Mouse (Mus musculus): Measurements from ENCODE around the gene Nrbf2. TPM values are rescaled to one million over a fixed set of nuclear protein-coding genes. Genes with fewer than 3 reads are reported as not detected.
A peak's percentile ranks its signal among the peaks of the same experiment; 100 is the strongest.

The Nrbf2 gene
- polyA plus RNA-seq, 1 experiment from 2014 or later = 12.2 TPM

DNA sequence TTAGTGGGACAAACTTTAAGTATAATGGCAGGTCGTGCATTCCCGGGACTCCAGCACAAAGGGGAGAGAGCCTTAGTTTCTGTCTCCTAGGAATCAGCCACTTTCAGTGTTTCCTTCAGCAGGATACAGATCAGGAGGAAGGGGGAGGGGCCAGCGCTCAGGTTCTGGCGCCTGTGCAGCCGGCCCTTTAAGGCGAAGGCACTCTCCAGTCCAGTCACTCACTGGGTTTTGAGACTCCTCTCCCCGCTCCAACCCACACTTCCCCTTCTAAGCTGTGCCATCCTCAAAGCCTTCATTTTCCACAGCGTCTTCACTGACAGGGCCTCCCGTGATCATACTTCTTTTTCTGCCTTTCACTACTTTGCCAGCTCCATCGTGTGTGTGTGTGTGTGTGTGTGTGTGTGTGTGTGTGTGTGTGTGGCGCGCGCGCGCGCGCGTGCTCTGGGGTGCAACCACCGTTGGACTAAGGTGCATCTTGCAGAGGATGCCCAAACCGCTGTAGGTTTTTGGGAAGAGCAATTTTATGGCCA, 32.9 kb upstream of the Nrbf2 start:
- 4% methylated on average over 20 of the region's 20 CpGs for WGBS (ENCODE audit: insufficient replicate concordance)
- no peaks in the 10 kb centered on the region for H3K9me3 ChIP-seq (replicated peaks; ENCODE audit: control insufficient read depth, low read length)
- H3K36me3 ChIP-seq (ENCODE audit: control insufficient read depth, insufficient read depth) = no peaks in the 10 kb centered on the region
- H3K27ac ChIP-seq (ENCODE audit: low read length) = no peak overlapping the region
- H3K4me2 ChIP-seq (ENCODE audit: low read depth, low read length) = peak overlapping the region; percentile 24
- peaks cover 4% of the 10 kb centered on the region; the same call in 1 of the 2 replicates for H3K27me3 ChIP-seq (ENCODE audit: control insufficient read depth, insufficient read depth, low read depth, low read length)
- no peaks in the 10 kb centered on the region; the same call in 1 of the 2 replicates for H3K4me1 ChIP-seq (ENCODE audit: control insufficient read depth, low read depth, low read length)
- no peak for ATAC-seq (ENCODE audit: low read depth)
- H3K9ac ChIP-seq (ENCODE audit: low read depth, low read length) = no peak overlapping the region
- no peak overlapping the region for H3K4me3 ChIP-seq (ENCODE audit: low read depth, low read length)

DNA sequence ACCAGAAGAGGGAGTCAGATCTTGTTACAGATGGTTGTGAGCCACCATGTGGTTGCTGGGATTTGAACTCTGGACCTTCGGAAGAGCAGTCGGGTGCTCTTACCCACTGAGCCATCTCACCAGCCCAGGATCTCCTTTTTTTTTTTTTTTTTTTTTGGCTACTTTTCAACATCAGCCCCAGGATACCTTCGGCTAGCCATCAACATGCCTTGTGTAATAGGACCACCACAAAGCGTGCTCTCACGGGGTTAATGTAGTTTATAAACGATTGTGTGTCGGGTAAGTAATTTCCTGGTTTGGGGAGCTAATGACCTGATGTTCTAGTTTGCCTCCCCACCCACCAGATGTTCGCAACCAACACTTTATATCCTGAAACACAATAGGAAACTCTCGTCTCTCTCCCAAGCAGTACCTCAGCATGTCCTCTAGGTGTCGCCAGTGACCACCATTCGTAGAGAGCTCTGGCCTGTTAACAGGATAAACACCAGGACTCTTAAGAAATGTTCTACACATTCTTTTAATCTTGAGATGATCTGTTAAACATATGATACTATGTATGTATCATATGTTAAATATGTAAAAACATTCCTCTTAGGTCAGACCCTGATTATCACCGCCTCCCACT, 29.8 kb upstream of the Nrbf2 start:
- 20% methylated on average over 12 of the region's 12 CpGs for WGBS (ENCODE audit: insufficient replicate concordance)
- no peaks in the 10 kb centered on the region; the same call in 1 of the 2 replicates for H3K4me1 ChIP-seq (ENCODE audit: control insufficient read depth, low read depth, low read length)

DNA sequence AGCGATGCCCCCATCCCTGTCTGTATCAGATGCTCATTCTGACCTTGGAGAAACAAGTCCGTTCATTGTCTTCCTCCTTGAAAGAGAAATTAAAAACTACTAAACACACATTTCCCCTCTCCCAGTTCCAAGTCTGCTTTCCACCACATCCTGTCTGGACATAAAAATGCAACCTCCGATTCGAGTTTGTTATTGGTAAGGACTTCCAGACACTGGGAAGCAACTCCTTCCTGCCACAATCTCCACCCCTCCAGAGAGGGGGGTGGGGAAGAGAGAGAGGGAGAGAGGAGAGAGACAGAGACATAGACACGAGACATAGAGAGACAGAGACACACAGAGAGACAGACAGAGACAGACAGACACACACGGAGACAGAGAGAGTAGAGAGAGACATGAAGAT, 27.4 kb upstream of the Nrbf2 start:
- Histone ChIP-seq H3K27me3 (ENCODE audit: control insufficient read depth, insufficient read depth, low read depth, low read length) (no peaks in the 10 kb centered on the region), H3K27ac (ENCODE audit: low read length) (no peak overlapping the region), H3K4me2 (ENCODE audit: low read depth, low read length) (no peak overlapping the region), H3K9ac (ENCODE audit: low read depth, low read length) (no peak overlapping the region), H3K36me3 (ENCODE audit: control insufficient read depth, insufficient read depth) (no peaks in the 10 kb centered on the region), H3K4me1 (ENCODE audit: control insufficient read depth, low read depth, low read length) (no peaks in the 10 kb centered on the region), H3K9me3 (replicated peaks; ENCODE audit: control insufficient read depth, low read length) (no peaks in the 10 kb centered on the region), H3K4me3 (ENCODE audit: low read depth, low read length) (no peak overlapping the region)
- ATAC-seq (ENCODE audit: low read depth) = no peak
- 51% methylated on average over 6 of the region's 6 CpGs for WGBS (ENCODE audit: insufficient replicate concordance)

More for the DNA sequence above, 29.8 kb upstream of the Nrbf2 start:
- Histone ChIP-seq H3K9me3 (replicated peaks; ENCODE audit: control insufficient read depth, low read length) (no peaks in the 10 kb centered on the region), H3K36me3 (ENCODE audit: control insufficient read depth, insufficient read depth) (no peaks in the 10 kb centered on the region), H3K4me2 (ENCODE audit: low read depth, low read length) (no peak overlapping the region), H3K27ac (ENCODE audit: low read length) (no peak overlapping the region), H3K4me3 (ENCODE audit: low read depth, low read length) (no peak overlapping the region), H3K27me3 (ENCODE audit: control insufficient read depth, insufficient read depth, low read depth, low read length) (peaks cover 4% of the 10 kb centered on the region; the same call in 1 of the 2 replicates), H3K9ac (ENCODE audit: low read depth, low read length) (no peak overlapping the region)
- no peak for ATAC-seq (ENCODE audit: low read depth)

DNA sequence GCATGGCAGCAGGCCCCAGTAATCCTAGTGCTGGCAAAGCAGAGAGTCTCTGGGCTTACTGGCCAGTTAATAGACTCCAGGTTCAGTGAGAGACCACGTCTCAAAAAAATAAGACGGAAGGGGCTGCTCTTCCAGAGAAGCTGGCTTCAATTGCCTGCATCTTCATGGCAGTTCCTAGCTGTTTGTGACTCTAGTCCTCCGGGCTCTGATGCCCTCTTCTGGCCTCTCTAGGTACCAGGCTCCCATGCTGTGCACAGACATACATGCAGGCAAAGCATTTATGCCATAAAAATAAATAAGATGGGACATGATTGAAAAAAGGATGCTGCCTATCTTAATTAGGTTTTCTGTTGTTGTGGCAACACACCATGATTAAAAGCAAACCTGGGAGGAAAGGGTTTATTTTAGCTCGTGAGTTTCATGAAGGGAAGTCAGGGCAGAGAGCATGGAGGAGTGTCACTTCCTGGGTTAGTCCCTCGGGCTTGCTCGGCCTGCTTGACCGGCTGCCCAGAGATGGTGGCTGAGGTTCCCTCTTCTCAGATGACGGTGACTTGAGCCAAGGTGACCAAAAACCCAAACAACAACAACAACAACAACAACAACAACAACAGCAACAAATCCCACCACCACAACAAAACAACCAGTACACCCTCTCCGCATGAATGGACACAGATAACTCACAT, 26.3 kb upstream of the Nrbf2 start:
- WGBS (ENCODE audit: insufficient replicate concordance) = 13% methylated on average over 9 of the region's 9 CpGs
- Histone ChIP-seq H3K27ac (ENCODE audit: low read length) (no peak overlapping the region), H3K9me3 (replicated peaks; ENCODE audit: control insufficient read depth, low read length) (no peaks in the 10 kb centered on the region), H3K4me3 (ENCODE audit: low read depth, low read length) (no peak overlapping the region), H3K27me3 (ENCODE audit: control insufficient read depth, insufficient read depth, low read depth, low read length) (no peaks in the 10 kb centered on the region), H3K36me3 (ENCODE audit: control insufficient read depth, insufficient read depth) (no peaks in the 10 kb centered on the region), H3K4me1 (ENCODE audit: control insufficient read depth, low read depth, low read length) (no peaks in the 10 kb centered on the region), H3K4me2 (ENCODE audit: low read depth, low read length) (no peak overlapping the region), H3K9ac (ENCODE audit: low read depth, low read length) (no peak overlapping the region)
- ATAC-seq (ENCODE audit: low read depth) = no peak

DNA sequence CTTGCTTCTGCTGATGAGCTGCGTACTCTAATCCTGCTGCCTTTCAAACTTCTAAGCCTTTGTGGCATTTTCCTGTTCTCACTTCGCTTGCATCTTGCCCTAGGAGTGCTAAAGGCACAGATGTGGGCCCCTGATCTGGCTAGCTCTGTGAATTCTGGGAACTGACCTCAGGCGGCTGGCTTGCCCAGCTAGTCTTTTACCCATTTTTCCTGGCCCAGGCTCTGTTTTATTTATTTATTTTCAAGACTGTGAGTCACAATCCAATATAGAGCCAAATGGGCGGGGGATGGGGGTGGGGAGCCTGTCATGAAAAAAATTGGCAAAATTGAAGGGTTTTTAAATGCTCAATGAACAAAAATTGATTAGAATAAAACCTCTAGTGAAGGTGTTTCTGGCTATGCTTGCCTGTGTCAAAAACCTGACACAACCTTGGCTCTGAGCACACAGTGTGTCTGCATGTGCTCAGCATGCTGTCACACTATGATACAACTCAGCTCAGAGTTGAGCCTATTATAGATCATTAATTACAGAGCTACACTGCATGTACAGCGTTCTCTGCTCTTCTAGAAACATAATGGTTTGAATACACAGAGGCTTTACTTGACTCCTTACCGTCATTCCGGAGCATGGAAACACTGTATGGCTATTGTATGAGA, 24.5 kb upstream of the Nrbf2 start:
- H3K4me1 ChIP-seq (ENCODE audit: control insufficient read depth, low read depth, low read length) = no peaks in the 10 kb centered on the region
- 71% methylated on average over 7 of the region's 7 CpGs for WGBS (ENCODE audit: insufficient replicate concordance)

DNA sequence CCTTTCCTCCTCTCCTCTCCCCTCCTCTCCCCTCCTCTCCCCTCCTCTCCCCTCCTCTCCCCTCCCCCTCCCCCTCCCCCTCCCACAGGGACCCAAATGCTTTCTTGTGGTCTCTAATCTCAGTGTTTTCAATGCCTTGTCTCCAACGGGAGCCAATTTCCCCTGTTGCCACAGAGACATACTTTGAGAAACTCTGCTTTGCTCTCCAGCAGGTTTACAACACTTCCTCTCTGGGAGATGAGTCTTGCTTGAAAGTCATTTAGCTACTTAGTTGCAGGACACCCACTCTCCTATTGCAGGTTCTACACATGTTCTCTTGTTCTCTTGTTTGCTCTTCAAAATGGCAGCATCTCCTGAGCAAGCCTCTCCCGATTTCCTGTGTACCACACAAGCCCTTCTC, 17.2 kb upstream of the Nrbf2 start:
- no peak overlapping the region for H3K4me3 ChIP-seq (ENCODE audit: low read depth, low read length)
- H3K9ac ChIP-seq (ENCODE audit: low read depth, low read length) = no peak overlapping the region
- H3K27me3 ChIP-seq (ENCODE audit: control insufficient read depth, insufficient read depth, low read depth, low read length) = no peaks in the 10 kb centered on the region
- H3K36me3 ChIP-seq (ENCODE audit: control insufficient read depth, insufficient read depth) = no peaks in the 10 kb centered on the region
- no peak overlapping the region for H3K4me2 ChIP-seq (ENCODE audit: low read depth, low read length)
- no peak overlapping the region for H3K27ac ChIP-seq (ENCODE audit: low read length)
- no peaks in the 10 kb centered on the region for H3K9me3 ChIP-seq (replicated peaks; ENCODE audit: control insufficient read depth, low read length)
- H3K4me1 ChIP-seq (ENCODE audit: control insufficient read depth, low read depth, low read length) = no peaks in the 10 kb centered on the region; the same call in 1 of the 2 replicates
- WGBS (ENCODE audit: insufficient replicate concordance) = 38% methylated on average over 2 of the region's 2 CpGs
- no peak for ATAC-seq (ENCODE audit: low read depth)

More for the DNA sequence above, 24.5 kb upstream of the Nrbf2 start:
- Histone ChIP-seq H3K36me3 (ENCODE audit: control insufficient read depth, insufficient read depth) (no peaks in the 10 kb centered on the region), H3K9ac (ENCODE audit: low read depth, low read length) (no peak overlapping the region), H3K4me3 (ENCODE audit: low read depth, low read length) (no peak overlapping the region), H3K4me2 (ENCODE audit: low read depth, low read length) (no peak overlapping the region), H3K27me3 (ENCODE audit: control insufficient read depth, insufficient read depth, low read depth, low read length) (no peaks in the 10 kb centered on the region), H3K9me3 (replicated peaks; ENCODE audit: control insufficient read depth, low read length) (no peaks in the 10 kb centered on the region), H3K27ac (ENCODE audit: low read length) (no peak overlapping the region)
- ATAC-seq (ENCODE audit: low read depth) = no peak

DNA sequence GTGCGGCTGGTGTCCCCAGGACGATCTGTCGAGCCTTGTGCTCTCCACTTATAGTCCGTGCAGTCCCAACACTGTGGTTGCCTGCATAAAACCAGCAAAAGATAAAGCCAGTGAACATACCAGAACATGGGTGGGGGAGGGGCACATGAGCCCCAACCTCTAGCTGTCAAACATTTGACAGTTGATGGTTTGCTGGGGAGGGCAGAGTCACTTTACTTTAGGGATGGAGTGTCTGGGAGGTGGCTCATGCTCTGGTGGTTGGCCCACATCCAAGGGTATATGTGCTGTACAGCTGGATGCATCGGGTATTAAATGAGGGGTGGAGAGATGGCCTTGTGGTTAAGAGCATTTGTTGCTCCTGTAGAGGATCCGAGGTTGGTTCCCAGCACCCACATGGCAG, 15.9 kb upstream of the Nrbf2 start:
- Histone ChIP-seq H3K27me3 (ENCODE audit: control insufficient read depth, insufficient read depth, low read depth, low read length) (no peaks in the 10 kb centered on the region), H3K4me1 (ENCODE audit: control insufficient read depth, low read depth, low read length) (peaks cover 5% of the 10 kb centered on the region), H3K4me2 (ENCODE audit: low read depth, low read length) (no peak overlapping the region), H3K9ac (ENCODE audit: low read depth, low read length) (no peak overlapping the region), H3K4me3 (ENCODE audit: low read depth, low read length) (no peak overlapping the region), H3K27ac (ENCODE audit: low read length) (no peak overlapping the region), H3K36me3 (ENCODE audit: control insufficient read depth, insufficient read depth) (no peaks in the 10 kb centered on the region), H3K9me3 (replicated peaks; ENCODE audit: control insufficient read depth, low read length) (no peaks in the 10 kb centered on the region)
- WGBS (ENCODE audit: insufficient replicate concordance) = 40% methylated on average over 6 of the region's 6 CpGs
- ATAC-seq (ENCODE audit: low read depth) = peak; percentile 22; the same call in 1 of the 2 replicates

DNA sequence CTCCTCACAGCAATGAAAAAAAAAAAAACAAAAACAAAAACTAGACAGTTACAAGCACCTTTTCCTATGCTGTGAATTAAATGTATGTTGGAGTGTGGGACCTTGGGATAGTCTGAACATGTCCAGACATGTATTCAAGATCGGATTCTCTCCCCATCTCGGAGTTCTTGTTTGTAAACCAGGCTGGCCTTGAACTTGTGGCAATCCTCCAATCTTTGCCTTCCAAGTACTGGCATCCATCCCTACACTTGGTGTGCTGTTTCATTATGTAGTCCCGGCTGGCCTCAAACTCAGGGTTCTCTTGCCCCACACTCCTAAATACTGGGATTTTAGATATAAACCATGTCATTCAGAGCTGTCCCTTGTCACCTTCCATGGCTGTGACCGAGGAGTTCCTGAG, 14.2 kb upstream of the Nrbf2 start:
- Histone ChIP-seq H3K4me3 (ENCODE audit: low read depth, low read length) (no peak overlapping the region), H3K4me1 (ENCODE audit: control insufficient read depth, low read depth, low read length) (peaks cover 7% of the 10 kb centered on the region), H3K4me2 (ENCODE audit: low read depth, low read length) (no peak overlapping the region), H3K36me3 (ENCODE audit: control insufficient read depth, insufficient read depth) (no peaks in the 10 kb centered on the region), H3K27ac (ENCODE audit: low read length) (no peak overlapping the region), H3K9me3 (replicated peaks; ENCODE audit: control insufficient read depth, low read length) (no peaks in the 10 kb centered on the region), H3K9ac (ENCODE audit: low read depth, low read length) (no peak overlapping the region), H3K27me3 (ENCODE audit: control insufficient read depth, insufficient read depth, low read depth, low read length) (no peaks in the 10 kb centered on the region)
- ATAC-seq (ENCODE audit: low read depth) = no peak
- whole genome bisulfite sequencing (ENCODE audit: insufficient replicate concordance) = 62% methylated on average over 4 of the region's 4 CpGs

DNA sequence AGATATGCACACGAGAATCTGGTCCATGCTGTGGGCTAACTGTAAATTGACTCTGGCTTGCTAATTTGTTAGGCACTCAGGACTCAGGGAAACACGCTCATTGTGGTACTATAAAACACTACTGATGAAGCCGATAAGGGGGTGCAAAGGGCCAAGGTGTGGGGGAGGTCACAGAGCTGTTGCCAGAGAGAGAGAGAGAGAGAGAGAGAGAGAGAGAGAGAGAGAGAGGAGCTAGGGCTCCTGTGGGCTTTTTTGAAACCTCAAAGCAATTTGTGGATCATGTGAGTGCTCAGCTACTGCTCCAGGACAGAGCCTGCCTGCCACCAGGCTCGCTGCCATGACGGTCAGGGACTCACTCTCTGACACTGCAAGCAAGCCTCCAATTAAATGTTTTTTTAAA, 13.8 kb upstream of the Nrbf2 start:
- ATAC-seq (ENCODE audit: low read depth) = no peak
- Histone ChIP-seq H3K9me3 (replicated peaks; ENCODE audit: control insufficient read depth, low read length) (no peaks in the 10 kb centered on the region), H3K4me1 (ENCODE audit: control insufficient read depth, low read depth, low read length) (peaks cover 7% of the 10 kb centered on the region), H3K27ac (ENCODE audit: low read length) (no peak overlapping the region), H3K36me3 (ENCODE audit: control insufficient read depth, insufficient read depth) (no peaks in the 10 kb centered on the region), H3K27me3 (ENCODE audit: control insufficient read depth, insufficient read depth, low read depth, low read length) (no peaks in the 10 kb centered on the region), H3K9ac (ENCODE audit: low read depth, low read length) (no peak overlapping the region), H3K4me3 (ENCODE audit: low read depth, low read length) (no peak overlapping the region), H3K4me2 (ENCODE audit: low read depth, low read length) (no peak overlapping the region)
- WGBS (ENCODE audit: insufficient replicate concordance) = 37% methylated on average over 5 of the region's 5 CpGs

Data from liver, embryonic 16.5 days (tissue).